Mouse (Mus musculus): ENCODE results near the gene Fbln1.

The Fbln1 gene

DNA sequence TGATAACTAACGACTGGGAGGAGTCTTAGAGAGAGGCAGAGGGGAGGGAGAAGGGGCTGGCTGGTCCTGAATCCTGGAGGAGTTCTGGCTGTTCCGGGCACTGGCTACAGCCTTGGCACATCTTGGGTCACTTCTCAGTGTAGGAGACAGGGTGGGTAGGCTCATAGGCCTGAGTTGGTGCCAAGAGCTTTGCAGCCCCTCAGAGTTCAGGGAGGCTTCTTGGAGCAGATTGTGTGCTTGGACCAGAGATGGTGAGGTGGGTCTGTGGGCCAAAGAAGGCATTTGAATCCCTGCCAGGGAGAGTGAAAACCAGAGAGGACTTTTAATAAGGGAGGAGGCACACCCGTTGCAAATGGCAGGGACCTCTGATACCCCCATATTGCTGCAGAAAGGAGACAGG lies 1.3 kb downstream of the Fbln1 start:
- peak; percentile 12 for DNase-seq

DNA sequence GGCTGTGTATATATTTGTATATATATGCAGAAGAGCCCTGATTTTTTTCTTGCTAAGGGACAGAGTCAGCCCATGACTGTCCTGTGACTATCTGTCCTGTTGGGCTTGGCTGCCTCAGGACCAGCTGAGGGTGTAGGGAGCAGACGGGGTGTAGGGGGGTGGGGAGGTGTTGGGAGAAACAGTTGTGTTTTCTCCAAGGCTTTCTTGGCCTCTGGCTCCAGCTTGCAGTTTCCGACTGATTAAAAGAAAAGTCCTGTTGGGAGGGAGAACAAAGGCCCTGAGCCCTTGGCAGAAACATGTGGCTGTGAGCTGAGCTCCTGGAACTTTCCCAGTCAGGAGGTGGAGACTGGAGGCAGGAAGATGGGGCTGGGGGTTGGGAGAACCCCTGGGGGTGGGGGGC lies 2.0 kb downstream of the Fbln1 start:
- peak; percentile 20 for DNase-seq

DNA sequence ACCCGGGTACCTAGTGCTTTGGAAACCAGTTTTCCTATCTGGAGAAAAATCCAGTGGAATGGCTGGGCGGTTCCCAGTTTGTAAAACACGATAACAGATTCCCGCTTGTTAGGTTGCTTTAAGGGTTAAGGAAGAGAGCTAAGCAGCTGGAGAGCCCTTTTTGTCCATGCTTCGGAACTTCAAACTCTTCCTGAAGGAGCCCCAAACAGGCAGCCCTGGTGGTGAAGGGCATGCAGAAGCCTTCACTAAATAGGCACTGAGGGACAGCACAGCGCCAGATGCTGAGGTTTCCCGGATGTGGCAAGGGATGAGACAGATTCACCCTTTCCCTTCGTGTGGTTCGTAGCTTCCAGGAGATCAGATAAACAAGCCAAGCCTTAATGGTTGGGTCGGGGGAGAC lies 2.6 kb downstream of the Fbln1 start:
- DNase-seq = no peak

DNA sequence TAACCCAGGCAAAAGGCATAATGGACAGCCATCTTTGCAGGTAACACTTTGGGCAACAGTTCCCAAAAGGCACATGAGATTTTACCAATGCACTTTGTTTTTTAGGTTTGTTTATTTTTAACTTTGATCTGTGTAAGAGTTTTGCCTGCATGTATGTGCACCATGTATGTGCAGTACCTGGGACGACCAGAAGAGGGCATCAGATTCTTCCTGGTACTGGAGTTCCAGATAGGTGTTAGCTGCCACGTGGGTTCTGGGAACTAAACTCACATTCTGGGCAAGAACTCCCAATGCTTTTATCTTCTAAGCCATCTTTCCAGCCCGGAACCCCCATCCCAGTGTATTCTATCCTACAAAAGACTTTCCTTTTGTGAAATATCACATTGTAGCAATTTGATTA lies 3.6 kb downstream of the Fbln1 start:
- no peak for DNase-seq

DNA sequence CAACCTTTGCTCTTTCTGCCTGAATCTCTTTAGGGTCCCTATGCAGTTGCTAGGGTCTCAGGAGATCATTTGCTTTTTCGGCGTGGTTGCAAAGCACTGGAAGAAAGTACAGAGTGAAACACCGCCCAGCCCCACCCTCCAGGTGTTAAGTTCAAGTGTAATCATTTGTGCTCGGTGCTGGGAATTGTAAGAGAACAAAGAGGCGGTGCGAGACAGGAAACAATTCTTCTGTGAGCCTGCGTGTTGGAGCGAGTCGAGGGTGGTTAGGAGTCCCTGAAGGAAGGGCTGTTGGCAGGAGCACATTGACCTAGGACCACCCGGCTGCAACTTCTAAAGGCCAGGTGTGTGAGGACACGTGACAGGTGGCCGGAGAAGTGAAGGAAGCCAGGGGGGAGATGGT lies 4.9 kb downstream of the Fbln1 start:
- no peak for DNase-seq

DNA sequence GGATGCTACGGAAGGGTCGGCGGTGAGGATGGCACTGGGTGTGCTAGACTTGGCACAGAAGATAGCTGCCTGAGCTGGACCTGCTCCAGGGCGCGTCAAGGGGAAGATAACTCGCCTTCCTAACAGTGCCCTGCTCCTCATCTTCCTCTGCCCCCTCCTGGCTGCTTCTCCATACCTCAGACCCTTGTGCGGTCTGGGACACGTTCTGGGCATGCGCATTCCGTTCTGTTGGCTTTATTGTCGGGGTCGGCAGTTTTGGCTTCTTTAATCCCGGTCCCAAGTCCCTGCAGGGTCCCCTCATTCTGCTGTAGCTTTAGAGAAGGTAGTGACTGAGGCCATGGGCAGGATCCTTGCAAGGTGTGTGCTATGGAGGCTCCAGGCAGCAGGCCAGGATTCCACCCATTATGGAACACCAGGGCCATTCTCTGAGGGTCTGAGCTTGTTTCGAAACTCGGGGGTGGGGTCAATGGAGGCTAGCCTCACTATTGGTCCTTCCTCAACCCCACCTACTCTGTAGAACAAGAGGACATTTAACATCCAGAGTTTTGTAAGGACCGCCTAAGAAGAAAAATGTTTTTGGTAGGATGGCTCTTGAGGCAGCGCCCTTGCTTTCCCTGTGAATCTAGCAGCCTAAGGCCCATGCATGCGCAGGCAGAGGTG lies 5.5 kb downstream of the Fbln1 start:
- no peak for DNase-seq

DNA sequence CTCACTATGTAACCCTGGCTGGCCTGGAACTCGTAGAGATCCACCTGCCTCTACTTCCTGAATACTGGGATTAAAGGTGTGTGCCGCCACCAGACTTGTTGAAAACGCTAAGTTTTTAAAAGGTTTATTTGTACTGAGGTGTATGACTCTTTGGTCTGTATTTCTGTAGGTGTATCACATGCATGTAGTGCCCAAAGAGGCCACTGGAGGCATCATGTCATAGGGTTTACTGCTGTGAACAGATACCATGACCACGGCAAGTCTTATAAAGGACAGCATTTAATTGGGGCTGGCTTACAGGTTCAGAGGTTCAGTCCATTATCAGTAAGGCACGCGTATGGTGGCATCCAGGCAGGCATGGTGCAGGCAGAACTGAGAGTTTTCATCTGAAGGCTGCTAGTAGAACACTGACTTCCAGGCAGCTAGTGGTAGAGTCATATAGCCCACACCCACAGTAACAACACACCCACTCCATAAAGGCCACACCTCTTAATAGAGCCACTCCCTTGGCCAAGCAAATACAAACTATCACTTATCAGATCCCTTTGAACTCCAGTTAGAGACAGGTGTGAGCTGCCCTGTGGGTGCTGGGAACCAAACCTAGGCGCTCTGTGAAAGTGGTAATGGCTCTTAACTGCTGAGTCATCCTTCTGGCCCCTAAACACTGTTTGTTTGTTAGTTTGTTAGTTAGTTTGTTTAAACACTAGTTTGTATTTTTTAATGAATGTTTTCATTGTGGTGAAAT lies 10.5 kb downstream of the Fbln1 start:
- no peak for DNase-seq

DNA sequence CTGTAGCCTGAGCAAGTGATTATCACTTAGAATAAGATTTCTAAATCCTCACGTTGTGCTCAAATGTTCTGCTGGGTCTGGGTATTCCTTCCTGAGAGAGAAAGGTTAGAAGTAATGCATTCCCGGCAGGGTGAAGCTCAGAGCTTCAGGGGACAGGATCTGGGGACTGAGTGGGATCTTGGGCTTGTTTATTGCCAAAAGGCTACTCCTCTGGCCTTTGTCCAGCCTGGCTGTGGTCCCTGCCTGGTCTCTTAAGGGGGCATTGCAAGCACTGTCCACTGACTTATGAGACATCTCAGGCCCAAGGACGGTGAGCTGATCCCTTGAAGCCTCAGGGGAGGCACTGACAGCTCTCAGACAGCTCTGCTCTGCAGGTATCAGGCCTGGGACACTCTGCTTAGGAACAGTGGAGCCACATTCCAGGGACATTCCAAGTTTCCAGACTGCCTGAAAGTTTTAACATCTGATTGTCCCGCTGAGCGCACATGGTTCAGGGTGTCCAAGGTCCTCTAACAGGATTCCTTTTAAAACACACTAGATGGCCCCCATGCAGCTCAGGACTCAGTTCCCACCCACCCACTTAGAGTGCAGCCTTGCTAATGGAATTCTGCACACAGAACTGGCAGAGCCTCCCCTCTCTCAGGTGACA lies 13.0 kb downstream of the Fbln1 start:
- no peak for DNase-seq

DNA sequence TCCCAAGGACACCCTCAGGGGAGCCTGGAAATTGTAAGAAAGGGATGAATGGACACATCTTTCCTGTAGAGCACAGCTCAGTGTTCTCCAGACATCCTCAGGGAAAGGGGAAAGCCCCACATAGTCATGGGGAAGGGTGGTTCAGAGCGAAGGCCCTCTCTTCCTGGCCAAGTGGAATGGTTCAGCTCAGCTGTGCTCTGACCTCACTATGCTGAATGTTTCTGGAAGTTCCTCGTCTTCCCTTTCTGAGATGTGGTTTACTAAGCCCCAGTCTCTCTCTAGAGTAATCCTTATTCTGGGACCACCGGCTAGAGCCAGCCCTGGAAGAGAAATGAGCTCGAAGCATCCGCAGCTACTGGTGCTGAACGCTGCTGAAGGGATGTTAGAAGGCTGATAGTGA lies 14.6 kb downstream of the Fbln1 start:
- no peak for DNase-seq

DNA sequence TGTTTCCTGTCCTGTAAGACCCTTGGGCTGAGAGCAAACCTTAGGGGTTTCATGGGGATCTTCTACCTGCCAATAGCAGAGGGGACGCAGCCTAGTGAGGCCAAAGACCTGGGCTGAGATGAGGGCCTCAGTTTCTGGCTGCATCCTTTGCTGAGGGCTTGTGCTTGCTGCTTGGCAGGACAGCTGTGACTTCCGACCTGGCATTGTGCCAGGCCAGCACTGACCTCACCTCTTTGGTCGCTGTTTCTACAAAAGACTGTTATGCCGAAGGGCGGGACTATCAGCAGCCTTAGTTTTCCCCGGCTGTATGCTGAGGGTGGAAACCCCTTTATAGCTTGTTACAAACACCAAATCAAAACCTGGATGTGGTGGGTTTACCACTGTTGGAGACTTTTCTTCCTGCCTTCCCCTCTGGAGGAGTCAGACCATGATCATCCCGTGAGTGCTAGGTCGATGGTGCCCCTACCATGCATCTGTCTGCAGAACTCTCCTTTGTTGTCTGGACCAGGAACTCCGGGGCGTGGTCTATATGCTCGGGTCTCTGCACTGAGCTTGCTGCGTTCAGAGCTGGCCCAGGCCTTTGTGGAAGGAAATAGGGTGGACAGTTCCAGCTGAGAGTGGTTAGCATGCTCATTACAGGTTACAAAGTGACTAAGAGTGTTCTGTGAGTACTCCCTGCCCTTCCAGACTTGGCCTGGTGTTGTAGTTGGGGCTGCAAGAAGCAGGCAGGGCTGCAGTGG lies 15.5 kb downstream of the Fbln1 start:
- DNase-seq = no peak

DNA sequence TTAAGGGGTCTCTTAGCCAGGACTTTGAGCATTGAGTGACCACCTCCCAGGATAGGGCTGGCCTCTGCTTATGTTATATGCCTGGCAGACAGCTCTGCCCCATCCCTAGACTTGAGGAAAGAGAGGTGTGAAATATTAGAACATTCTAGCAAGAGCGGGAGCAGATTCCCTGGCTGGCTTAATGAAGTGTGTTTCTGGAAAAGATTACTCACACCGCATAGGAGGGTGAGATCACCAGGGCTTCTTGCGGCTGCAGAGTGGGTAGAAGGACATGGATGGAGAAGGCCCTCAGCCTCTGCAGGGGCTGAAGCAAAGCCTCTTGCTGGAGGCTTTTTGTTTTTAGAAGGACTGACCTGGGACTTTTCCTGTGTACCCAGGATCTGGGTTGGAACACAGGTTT lies 19.9 kb downstream of the Fbln1 start:
- no peak for DNase-seq

DNA sequence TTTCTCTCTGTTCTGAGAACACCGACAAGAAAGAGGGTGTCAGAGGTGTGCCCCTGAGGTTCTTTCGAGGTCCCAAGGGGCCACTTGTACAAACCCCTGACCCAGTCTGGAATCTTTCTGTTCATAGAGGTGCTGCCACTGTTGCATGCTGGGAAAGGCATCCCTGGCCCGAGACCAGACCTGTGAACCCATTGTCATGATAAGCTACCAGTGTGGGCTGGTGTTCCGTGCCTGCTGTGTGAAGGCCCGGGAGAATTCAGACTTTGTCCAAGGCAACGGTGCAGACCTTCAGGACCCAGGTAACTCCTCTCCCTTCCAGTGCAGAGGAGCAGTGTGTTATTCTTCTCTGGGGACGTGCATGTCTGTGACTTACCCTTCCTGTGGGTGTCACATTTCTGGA lies 21.1 kb downstream of the Fbln1 start:
- DNase-seq = no peak

DNA sequence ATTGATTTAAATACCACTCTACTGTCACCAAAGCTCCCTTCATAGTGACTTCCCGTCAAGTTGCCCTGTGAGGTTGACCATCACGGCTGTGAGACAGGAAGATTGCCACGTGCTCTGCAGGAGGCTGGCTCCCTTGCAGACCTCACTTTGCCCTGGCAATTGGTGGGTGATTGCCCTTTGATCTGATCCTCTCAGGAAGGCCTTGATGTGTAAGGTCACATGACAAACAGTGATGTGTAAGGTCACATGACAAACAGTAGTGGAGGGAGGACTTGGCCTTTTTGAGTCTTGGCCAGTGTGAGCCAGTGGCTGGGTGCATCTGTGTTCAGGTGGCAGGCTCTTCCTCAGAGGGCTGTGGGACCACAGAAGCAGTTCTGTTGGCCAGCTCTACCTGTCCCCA lies 22.8 kb downstream of the Fbln1 start:
- no peak for DNase-seq

DNA sequence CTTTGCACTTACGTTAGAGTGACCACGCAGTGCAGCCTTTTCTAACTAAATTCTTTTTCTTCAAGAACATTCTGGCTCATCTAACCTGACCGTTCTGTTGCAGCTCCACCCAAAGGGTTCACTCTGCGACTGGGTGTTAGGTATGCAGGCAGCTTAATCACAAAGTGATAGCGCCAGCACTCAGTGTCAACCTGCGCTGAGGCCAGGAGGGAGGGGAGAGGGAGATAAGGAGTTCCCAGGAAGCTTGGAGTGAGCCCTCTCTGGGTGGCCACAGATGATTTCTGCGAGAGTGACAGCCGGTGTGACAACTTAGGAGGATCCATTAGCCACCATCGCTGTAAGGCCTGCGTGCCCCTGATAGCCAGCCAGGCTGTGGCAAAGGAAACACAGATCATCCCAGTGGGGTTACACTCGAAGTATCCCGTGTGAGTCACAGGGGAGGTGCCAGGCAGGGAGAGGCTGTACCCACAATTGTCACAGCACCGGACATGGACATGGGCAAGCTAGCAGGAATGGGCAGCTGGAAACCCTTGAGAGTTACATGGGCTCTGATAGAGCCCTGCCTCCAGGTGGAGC lies 24.3 kb downstream of the Fbln1 start:
- no peak for DNase-seq

DNA sequence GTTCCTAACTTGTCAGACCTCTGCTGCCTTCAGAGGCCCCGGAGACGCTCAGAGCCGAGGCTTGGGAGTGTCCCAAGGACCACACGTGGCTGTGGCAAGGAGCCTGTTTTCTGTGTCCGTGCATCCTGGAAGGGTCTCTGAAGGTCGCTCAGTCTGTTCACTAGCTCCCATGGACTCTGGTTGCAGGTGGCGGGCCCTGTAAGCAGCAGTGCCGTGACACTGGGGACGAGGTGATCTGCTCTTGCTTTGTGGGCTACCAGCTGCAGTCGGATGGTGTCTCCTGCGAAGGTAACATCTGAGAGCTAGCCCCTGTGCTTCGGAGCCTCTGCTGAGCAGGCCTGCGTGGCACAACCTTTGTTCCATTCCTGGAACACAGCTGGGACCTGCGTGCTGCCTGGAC lies 24.9 kb downstream of the Fbln1 start:
- no peak for DNase-seq

DNA sequence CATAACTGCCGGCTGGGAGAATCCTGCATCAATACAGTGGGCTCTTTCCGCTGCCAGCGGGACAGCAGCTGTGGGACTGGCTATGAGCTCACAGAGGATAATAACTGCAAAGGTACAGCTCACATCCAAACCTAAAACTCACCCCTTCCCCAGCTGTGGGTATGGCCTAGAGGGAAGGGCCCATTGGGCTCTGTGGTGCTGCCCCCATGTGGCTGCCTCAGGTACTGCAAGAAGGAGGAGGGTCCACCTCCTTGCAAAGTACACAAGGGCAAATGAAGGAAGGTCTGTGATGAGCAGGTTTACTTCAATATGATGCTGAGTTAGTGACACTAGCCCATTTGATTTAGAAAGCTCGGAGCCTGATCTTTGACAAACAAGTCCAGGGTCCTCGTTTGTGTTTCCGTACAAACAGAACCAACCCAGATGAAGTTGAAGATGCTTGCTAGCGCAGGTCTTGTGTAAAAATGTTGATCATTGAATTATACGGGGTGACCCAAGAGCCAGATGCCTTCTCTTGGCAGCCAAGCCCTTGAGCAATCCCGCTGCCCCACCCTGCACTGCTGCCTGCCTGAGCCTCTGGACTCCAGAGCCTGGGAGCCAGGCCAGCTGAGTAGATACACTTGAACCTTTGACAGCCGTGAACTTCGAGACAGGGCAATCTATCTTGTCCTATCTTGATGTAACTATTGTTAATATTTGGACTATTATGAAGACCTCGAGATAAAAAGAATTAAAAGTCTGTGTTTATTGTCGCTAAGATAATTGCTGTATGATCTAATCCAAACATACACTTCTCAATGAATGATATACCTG lies 25.9 kb downstream of the Fbln1 start:
- DNase-seq = no peak

DNA sequence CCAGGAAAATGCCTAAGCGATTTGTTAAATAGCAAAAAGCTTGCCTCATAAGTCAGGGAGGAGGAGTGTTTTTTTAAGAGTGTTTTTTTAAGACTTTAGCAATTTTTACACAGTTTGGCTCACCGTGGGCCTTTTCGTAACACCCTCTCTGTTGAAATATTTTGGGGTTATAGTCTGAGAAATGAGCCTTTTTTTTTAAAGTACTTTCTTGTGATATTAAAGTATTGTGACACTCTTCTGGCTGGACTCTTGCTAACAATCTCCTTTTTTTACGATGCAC lies 26.4 kb downstream of the Fbln1 start:
- DNase-seq = no peak

DNA sequence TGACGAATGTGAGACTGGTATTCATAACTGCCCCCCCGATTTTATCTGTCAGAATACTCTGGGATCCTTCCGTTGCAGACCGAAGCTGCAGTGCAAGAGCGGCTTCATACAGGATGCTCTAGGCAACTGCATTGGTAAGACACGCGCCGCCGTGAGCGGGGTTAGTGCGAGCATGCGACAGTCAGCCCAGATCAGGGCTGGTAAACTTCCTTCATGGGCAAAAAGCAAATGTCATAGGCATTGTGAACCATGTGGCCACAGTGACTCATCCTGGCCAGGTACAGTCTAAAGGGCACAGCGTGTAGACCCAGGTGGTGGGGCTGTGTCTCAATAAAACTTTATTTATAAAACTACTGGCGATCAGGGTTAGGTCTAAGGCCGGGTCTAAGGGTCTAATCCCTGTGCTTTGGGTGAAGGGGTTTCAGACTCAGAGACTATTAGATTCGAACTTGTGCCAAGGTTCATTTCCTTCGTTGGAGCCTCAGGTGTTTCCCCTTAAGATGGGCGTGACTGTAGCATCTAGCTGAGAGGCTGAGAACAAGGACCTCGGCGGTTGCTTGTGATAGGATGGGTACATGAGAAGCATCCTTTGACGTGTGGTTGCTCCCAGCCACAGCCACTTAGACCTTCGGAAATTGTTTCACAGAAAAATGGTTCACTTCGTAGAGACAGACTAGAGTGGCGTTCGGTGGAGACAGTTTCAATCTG lies 26.9 kb downstream of the Fbln1 start:
- no peak for DNase-seq

DNA sequence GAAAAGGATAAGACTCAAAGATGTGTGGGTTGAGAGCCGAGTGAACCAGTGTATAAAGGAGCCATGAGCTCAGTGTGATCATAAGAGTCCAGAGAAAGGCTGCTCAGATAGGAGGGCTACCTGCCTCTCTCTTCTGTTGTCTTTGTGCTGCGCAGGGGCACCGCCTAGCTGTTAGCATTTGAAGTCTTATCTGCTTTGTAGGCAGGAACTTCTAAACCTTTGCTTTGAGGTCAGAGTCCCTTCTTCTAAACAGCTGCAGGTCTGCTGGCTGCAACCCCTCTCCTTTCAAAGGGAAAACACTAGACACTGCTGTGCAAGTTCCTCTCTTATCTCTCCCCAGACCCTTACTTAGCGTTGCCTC lies 27.5 kb downstream of the Fbln1 start:
- DNase-seq = no peak

DNA sequence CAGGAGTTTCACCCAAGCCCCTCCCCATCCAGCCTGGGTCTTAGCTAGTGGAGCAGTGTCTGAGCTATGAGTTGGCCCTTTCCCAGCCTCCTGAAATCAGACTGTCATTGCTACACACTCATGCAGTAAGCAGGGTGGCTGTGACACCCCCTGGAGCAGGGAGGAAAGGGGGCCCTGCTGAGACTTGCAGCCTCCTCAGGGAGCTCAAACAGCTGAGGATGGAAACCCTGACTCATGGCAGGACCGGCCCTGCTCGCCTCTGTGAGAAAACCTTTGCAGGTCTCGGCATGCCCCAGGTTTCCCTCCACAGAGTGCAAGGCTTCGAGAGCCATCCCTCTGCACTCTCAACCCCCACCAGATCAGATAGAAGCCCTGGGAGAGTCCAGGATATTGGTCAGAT lies 27.9 kb downstream of the Fbln1 start:
- no peak for DNase-seq

DNA sequence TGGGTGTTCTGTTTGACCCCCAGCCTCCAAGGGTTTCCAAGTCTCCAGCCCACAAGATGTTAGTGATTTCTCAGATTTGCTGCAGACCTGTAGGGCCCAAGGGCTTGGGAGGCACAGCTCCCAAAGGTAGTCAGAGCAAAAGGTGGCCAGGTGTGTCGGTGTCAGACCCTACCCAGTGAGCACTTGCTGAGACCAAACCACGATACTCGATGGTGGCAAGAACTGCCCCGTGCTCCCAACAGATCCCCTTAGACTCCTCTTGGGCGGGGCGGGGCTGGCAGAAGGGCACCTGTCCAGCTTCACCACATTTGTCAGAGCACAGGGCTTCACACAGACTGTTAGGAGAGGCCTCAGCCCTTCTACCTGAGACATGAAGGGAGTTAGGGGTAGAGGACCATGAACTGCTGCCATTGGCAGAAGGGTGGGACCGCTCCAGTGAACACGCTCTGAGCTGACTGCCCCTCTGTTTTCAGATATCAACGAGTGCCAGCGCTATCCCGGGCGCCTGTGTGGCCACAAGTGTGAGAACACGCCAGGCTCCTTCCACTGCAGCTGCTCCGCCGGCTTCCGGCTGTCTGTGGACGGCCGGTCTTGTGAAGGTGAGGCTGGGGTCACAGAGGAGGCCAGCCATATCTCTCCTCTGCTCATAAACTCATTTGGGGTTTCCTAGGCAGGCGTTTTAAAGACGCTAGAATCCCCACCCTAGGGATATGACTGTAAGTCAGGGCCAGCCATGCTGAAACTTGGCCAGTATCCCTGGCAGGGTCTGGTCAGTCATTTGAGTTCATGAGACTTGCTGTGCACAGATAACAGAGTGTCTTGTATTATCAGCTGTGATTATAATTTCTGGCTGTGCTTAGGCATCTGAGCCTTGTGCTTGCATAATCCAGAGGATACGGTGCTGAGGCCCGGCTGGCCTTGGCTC lies 33.3 kb downstream of the Fbln1 start:
- DNase-seq = no peak

All from cerebellum, adult 9-11 months (tissue).